Mouse (Mus musculus) inflammation-experienced regulatory T-cells (primary cell): ENCODE measurements around the gene Twsg1. TPM values are rescaled to one million over a fixed set of nuclear protein-coding genes. Genes with fewer than 3 reads are reported as not detected.

Experiments used
- polyA plus RNA-seq, 2 experiments: library from polyadenylated mRNA; unstranded; fragments of 100-300 nt; shearing (Covaris generic); gene quantifications; one replicate each; pipeline ENCODE4 v1.2.1; 2017

Gene Twsg1
- 10 to 100 TPM; 45.7 to 84.1 TPM for polyA plus RNA-seq

DNA sequence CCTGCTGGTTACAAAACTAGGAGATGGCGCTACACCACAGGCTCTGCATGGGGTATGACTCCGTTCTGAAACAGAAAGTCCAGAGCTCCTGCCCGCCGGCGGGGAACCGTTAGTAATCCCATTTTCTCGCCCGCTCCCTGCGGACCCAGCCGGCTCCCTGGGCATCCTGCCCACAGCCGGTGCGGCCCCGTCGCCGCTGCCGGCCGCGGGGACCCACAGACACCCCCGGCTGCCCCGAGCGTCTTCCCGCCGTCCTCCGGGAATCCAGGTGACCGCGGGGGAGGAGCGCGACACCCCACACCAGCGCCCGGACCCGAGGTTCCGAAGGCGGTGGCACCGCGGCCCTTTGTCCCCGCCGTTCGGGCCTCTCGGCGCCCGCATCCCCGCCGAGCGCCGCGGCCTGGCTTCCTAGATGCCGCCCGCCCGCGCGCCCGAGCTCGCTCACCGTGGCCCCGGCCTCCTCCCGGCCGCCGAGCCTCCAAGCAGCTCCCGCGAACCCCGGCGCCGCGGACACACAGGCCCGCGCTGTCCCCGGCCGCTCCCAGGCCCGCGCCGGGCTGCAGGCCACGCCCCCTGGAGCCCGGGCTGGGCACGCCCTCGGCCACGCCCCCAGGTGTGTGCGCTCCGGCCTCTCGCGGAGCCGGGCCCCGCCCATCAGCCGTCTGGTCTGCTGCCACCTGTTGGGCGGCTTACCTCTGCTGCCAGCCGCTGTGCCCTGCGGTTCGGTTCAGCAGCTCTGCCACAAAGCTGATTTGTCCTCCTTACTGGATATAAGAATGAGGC, at the start of gene Twsg1:
Twsg1 (minus strand) TSS at position 605 of the 783 bp plus-strand sequence.

GRCm38 (mm10) chr17:65885697-65886529, 65.1 kb downstream of the Twsg1 start, which contains the start of gene Ralbp1:
Gene Ralbp1 (minus strand): TSS chr17:65885798.

Other genes starting within 250 kb of the Twsg1 start
- gene Rab31, start 178.5 kb downstream of the Twsg1 start, polyA plus RNA-seq = 1 to 10 TPM; 2.8 to 4.7 TPM
- gene Ppp4r1, start 168.7 kb downstream of the Twsg1 start, polyA plus RNA-seq = 10 to 100 TPM; 57.7 to 62.6 TPM
- gene Ralbp1, start 65.4 kb downstream of the Twsg1 start, polyA plus RNA-seq = 100 to 1,000 TPM; 122 to 143 TPM
- 100 to 1,000 TPM; 171 to 199 TPM for gene Ankrd12, start 125.9 kb upstream of the Twsg1 start, polyA plus RNA-seq
- 100 to 1,000 TPM; 182 to 218 TPM for gene Ndufv2, start 150.3 kb upstream of the Twsg1 start, polyA plus RNA-seq
- 10 to 100 TPM; 14.1 to 16.6 TPM for gene Washc1, start 160.3 kb upstream of the Twsg1 start, polyA plus RNA-seq
- gene Ddx11, start 172.3 kb upstream of the Twsg1 start, polyA plus RNA-seq = 10 to 100 TPM; 30.0 to 44.0 TPM